Mouse (Mus musculus): ENCODE results near the gene Gm5114.
"Not testable (repeated sequence)": the region's sequence is repeated elsewhere in the genome, so short reads cannot be mapped to it uniquely, and the experiment has no call there.

The Gm5114 gene

GRCm38 (mm10) chr7:39413060-39413459 lies at the start of gene Gm5114:
Gene Gm5114, minus strand, starts transcription at chr7:39413160.
- not testable (repeated sequence) for DNase-seq (ENCODE audit: extremely low spot score, low read depth, low spot score)

GRCm38 (mm10) chr7:39455806-39456205 lies 42.8 kb upstream of the Gm5114 start:
- peak; percentile 31 for DNase-seq (ENCODE audit: extremely low spot score, low read depth, low spot score)

GRCm38 (mm10) chr7:39449260-39450021 lies 36.5 kb upstream of the Gm5114 start:
- peak; percentile 96 for DNase-seq (ENCODE audit: extremely low spot score, low read depth, low spot score)

- DNase-seq (ENCODE audit: extremely low spot score, low read depth, low spot score), result peak; percentile 3
These were observed 35.8 kb upstream of the Gm5114 start for GRCm38 (mm10) chr7:39448626-39449242.

GRCm38 (mm10) chr7:39441237-39441636 lies 28.3 kb upstream of the Gm5114 start:
- no peak for DNase-seq (ENCODE audit: extremely low spot score, low read depth, low spot score)

- DNase-seq (ENCODE audit: extremely low spot score, low read depth, low spot score), result no peak
These were observed 27.4 kb upstream of the Gm5114 start for GRCm38 (mm10) chr7:39440362-39440761.
